Mouse (Mus musculus) CD4-positive, CD25-positive, alpha-beta regulatory T cell, adult 9 weeks (primary cell): ENCODE data around the gene Kif12. TPM values are rescaled to one million over a fixed set of nuclear protein-coding genes. Genes with fewer than 3 reads are reported as not detected.

Experiments
- polyA plus RNA-seq: library from polyadenylated mRNA; unstranded; fragments of 100-300 nt; shearing (Covaris generic); gene quantifications from one replicate; pipeline ENCODE4 v1.2.1, GENCODE M21; 2017

Gene Kif12
- polyA plus RNA-seq = not detected

GRCm38 (mm10) chr4:63171969-63172685, at the start of gene Kif12:
TSS of gene Kif12 (minus strand) at chr4:63172131.

GRCm38 (mm10) chr4:63213907-63214621, 42.1 kb upstream of the Kif12 start, which contains the start of gene Col27a1:
TSS of gene Col27a1 (plus strand) at chr4:63214004.

GRCm38 (mm10) chr4:63154699-63155098, 17.2 kb downstream of the Kif12 start, which contains the start of gene Ambp:
TSS of gene Ambp (minus strand) at chr4:63154799.

Other genes starting within 250 kb of the Kif12 start
- gene Zfp618, start 206.6 kb downstream of the Kif12 start, polyA plus RNA-seq = 0.19 TPM
- gene Ambp, start 17.3 kb downstream of the Kif12 start, polyA plus RNA-seq = not detected
- gene Col27a1, start 41.9 kb upstream of the Kif12 start, polyA plus RNA-seq = 0.66 TPM
- not detected for gene Orm1, start 172.4 kb upstream of the Kif12 start, polyA plus RNA-seq
- gene Orm3, start 184.0 kb upstream of the Kif12 start, polyA plus RNA-seq = 0.41 TPM
- 0.81 TPM for gene Orm2, start 190.3 kb upstream of the Kif12 start, polyA plus RNA-seq
- 423 TPM for gene Akna, start 231.2 kb upstream of the Kif12 start, polyA plus RNA-seq